Mouse (Mus musculus) neural tube, embryonic 11.5 days (tissue): ENCODE data around the gene Asxl1. TPM values are rescaled to one million over a fixed set of nuclear protein-coding genes. Genes with fewer than 3 reads are reported as not detected.

Experiments
- ATAC-seq: fragments of 200-750 bp; cut with Nextera tagmentation; 2 replicates; pipeline ENCODE4 v1.8.0; 2017; ENCODE audit warnings: moderate number of reproducible peaks, mild to moderate bottlenecking, moderate TSS enrichment, moderate library complexity; ENCODE audit not compliant: insufficient read depth, low FRiP score, low TSS enrichment
- DNase-seq: peaks from one replicate; pipeline ENCODE4 v3.0.0-alpha.2; 2015; ENCODE audit warnings: low spot score
- H3K27ac ChIP-seq: fragments of 300-500 bp; sonication (generic); 2 replicates; pipeline ENCODE4 v1.5.1; 2014; ENCODE audit warnings: low read depth, mild to moderate bottlenecking, low read length
- H3K27me3 ChIP-seq: fragments of 300-500 bp; sonication (generic); 2 replicates; pipeline ENCODE4 v1.6.1; 2014; ENCODE audit warnings: mild to moderate bottlenecking, low read length, mixed read lengths; ENCODE audit not compliant: control insufficient read depth, insufficient read depth
- H3K36me3 ChIP-seq: fragments of 300-500 bp; sonication (generic); 2 replicates; pipeline ENCODE4 v1.6.1; 2014; ENCODE audit warnings: mild to moderate bottlenecking, low read length, moderate library complexity, mixed read lengths; ENCODE audit not compliant: control insufficient read depth, insufficient read depth
- H3K4me1 ChIP-seq: fragments of 300-500 bp; sonication (generic); 2 replicates; pipeline ENCODE4 v1.6.1; 2014; ENCODE audit warnings: low read length, mixed read lengths; ENCODE audit not compliant: control insufficient read depth, insufficient read depth
- H3K4me2 ChIP-seq: fragments of 300-500 bp; sonication (generic); 2 replicates; pipeline ENCODE4 v1.6.1; 2014; ENCODE audit warnings: low read depth, mild to moderate bottlenecking, moderate library complexity
- H3K4me3 ChIP-seq: fragments of 300-500 bp; sonication (generic); 2 replicates; pipeline ENCODE4 v1.5.1; 2014; ENCODE audit warnings: low read depth, low read length
- H3K9ac ChIP-seq: fragments of 300-500 bp; sonication (generic); 2 replicates; pipeline ENCODE4 v1.6.1; 2014; ENCODE audit warnings: mild to moderate bottlenecking, low read length
- H3K9me3 ChIP-seq: fragments of 300-500 bp; sonication (generic); 2 replicates; pipeline ENCODE4 v1.6.1; 2016; ENCODE audit warnings: low read length; ENCODE audit not compliant: control insufficient read depth
- WGBS: fragments of 180-500 bp; shearing (Covaris S2); extraction: QIAGEN DNeasy Blood & Tissue Kit; methylation state at CpG from one replicate; pipeline ENCODE4 v1.1.7; 2014; 5-methylcytosine and 5-hydroxymethylcytosine counted together
- polyA plus RNA-seq: library from polyadenylated mRNA; unstranded; fragments of >200 nt; fragmentation: Nextera tagmentation; extraction: Ambion mirVana; gene quantifications from 2 replicates; pipeline ENCODE4 v1.2.1, GENCODE M21; 2014

The Asxl1 gene
- polyA plus RNA-seq: 20.7 and 24.6 TPM in 2 replicates

- Histone ChIP-seq H3K4me2 (peak within 1 kb of the TSS; percentile 76), H3K4me3 (peak within 1 kb of the TSS; percentile 97), H3K27ac (peak within 1 kb of the TSS; percentile 98), H3K9ac (peak within 1 kb of the TSS; percentile 97), H3K4me1 (peaks cover 12% of the 10 kb centered on the region), H3K27me3 (no peaks in the 10 kb centered on the region), H3K9me3 (no peaks in the 10 kb centered on the region), H3K36me3 (no peaks in the 10 kb centered on the region)
- under 1% methylated on average over 71 of the region's 79 CpGs for WGBS
- peak; percentile 98 for DNase-seq
- peak; percentile 97 for ATAC-seq
Measured at GRCm38 (mm10) chr2:153345454-153346220, at the start of gene Asxl1. Asxl1 (plus strand) TSS chr2:153345829.

- no peak for ATAC-seq
- Histone ChIP-seq H3K4me1 (no peaks in the 10 kb centered on the region), H3K27ac (no peak overlapping the region), H3K9me3 (no peaks in the 10 kb centered on the region), H3K4me3 (no peak overlapping the region), H3K4me2 (no peak overlapping the region), H3K27me3 (no peaks in the 10 kb centered on the region), H3K36me3 (no peaks in the 10 kb centered on the region), H3K9ac (no peak overlapping the region)
- WGBS: 87% methylated on average over 4 of the region's 4 CpGs
- DNase-seq: no peak
Measured at GRCm38 (mm10) chr2:153297771-153298170, 47.9 kb upstream of the Asxl1 start.

DNA sequence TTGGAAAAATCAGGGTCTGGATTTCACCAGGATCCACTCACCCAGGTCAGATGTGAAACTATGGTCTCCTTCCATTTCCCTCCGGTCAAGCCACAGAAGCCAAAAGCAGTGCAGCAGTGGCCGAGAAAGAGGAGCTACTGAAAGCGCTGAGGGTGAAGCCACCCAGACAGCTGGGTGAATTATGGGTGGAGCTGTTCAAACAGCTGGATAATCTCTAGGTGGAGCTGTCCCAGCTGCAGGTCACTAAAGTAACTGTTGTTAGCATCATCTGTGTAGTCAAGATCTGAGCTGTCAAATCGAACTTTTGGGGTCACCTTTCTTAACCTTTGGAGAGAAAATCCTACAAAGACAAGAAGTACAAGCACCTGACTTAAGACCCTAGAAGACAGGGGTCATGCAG is 47.2 kb upstream of the Asxl1 start:
- Histone ChIP-seq H3K9ac (no peak overlapping the region), H3K27ac (no peak overlapping the region), H3K4me2 (no peak overlapping the region), H3K9me3 (no peaks in the 10 kb centered on the region), H3K4me1 (no peaks in the 10 kb centered on the region), H3K27me3 (no peaks in the 10 kb centered on the region), H3K4me3 (no peak overlapping the region), H3K36me3 (no peaks in the 10 kb centered on the region)
- ATAC-seq: no peak
- DNase-seq: no peak
- 71% methylated on average over 4 of the region's 4 CpGs for WGBS

DNA sequence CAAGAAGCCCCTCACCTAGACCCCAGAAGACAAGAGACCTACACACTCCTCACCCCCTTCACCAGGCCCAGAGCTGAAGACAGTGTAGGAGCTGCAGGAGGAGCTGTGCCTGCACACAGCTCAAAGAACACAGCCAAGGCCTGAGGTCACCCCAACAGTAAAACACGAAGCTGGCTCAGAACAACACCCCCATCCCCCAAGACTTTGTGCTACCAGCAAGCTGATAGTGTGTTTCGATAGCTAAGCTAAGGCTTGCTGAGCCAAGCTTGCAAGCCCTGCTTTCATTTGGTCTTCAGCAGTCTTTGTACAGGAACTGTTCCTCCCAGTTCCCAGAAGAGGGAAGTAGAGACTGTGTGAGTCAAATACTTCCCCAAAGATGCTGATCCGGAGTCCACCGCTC is 46.8 kb upstream of the Asxl1 start:
- no peak overlapping the region for H3K4me3 ChIP-seq
- no peaks in the 10 kb centered on the region for H3K27me3 ChIP-seq
- no peak overlapping the region for H3K4me2 ChIP-seq
- no peaks in the 10 kb centered on the region for H3K4me1 ChIP-seq
- no peak for ATAC-seq
- no peak overlapping the region for H3K9ac ChIP-seq
- H3K9me3 ChIP-seq: no peaks in the 10 kb centered on the region
- 79% methylated on average over 4 of the region's 4 CpGs for WGBS
- DNase-seq: no peak
- no peak overlapping the region for H3K27ac ChIP-seq
- H3K36me3 ChIP-seq: no peaks in the 10 kb centered on the region

DNA sequence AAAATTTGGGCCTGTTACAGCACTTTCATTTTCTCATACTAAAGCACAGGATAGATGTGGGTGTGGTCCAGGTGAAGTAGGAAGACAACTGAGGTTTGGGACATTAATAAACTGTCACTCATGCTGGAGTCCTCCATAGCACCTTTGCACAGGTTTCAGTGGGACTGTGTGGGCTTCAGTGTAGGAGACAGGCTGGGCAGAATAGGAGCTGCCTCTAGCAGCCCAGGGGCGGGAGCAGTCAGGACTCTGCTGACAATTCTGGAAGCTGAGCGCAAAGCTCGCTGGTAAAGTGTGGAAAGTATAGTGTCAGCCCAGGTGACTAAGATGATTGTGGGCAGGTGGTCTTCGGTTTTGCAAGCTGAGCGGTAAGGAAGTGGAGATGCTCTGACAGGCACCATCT is 44.5 kb upstream of the Asxl1 start:
- no peaks in the 10 kb centered on the region for H3K36me3 ChIP-seq
- DNase-seq (no peak), ATAC-seq (no peak)
- H3K4me1 ChIP-seq: no peaks in the 10 kb centered on the region
- no peak overlapping the region for H3K27ac ChIP-seq
- no peaks in the 10 kb centered on the region for H3K9me3 ChIP-seq
- no peak overlapping the region for H3K9ac ChIP-seq
- H3K4me2 ChIP-seq: no peak overlapping the region
- WGBS: 94% methylated on average over 5 of the region's 5 CpGs
- H3K4me3 ChIP-seq: no peak overlapping the region
- H3K27me3 ChIP-seq: no peaks in the 10 kb centered on the region

DNA sequence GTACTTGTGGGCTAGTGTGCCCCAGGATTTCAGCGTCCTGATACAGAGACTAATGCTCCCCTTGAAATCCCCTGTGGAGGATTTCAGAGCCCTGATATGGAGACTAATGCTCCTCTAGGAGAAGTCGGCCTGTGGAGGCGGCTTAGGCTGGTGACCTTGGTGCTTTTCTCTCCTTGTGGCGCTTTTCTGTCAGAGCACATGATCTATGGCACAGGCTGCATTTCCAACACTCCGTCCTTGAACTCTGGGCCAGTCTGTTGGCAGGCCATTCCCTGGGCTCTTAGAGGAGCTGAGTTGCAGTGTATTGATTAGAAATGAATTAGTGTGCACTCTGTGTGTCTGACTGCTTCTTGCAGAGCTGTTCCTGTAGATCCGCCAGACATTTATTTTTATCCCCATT is 40.4 kb upstream of the Asxl1 start:
- Histone ChIP-seq H3K9ac (no peak overlapping the region), H3K27ac (0 out of 2 replicates have a peak overlapping the region, but pooled peaks have one; percentile 34), H3K27me3 (no peaks in the 10 kb centered on the region), H3K4me1 (no peaks in the 10 kb centered on the region), H3K36me3 (no peaks in the 10 kb centered on the region), H3K4me3 (no peak overlapping the region), H3K9me3 (no peaks in the 10 kb centered on the region), H3K4me2 (no peak overlapping the region)
- peak; percentile 29 for DNase-seq
- no peak for ATAC-seq
- WGBS: 73% methylated on average over 6 of the region's 6 CpGs

DNA sequence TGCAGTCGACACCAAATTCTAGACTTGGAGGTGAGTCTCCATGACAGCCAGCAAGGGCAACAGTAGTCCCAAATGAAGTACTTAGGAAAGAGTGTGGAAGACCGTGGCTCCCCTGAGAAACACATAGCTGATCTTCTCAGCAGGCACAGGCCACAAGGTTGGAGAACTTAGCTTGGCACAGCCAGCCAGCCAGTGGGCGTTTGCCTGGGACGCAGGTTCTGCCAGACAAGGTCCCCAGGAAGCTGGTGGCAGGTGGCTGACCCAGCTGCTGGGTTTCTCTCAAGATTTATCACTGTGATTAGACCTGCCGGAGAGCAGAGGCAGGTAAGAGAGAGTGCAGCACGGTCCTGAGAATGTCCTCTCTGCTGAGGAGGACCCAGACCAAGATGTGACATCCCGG is 37.0 kb upstream of the Asxl1 start:
- DNase-seq (no peak), ATAC-seq (no peak)
- H3K36me3 ChIP-seq: no peaks in the 10 kb centered on the region
- H3K9me3 ChIP-seq: no peaks in the 10 kb centered on the region
- H3K27ac ChIP-seq: no peak overlapping the region
- H3K4me1 ChIP-seq: no peaks in the 10 kb centered on the region
- no peak overlapping the region for H3K4me3 ChIP-seq
- no peaks in the 10 kb centered on the region for H3K27me3 ChIP-seq
- H3K4me2 ChIP-seq: no peak overlapping the region
- no peak overlapping the region for H3K9ac ChIP-seq
- WGBS: 78% methylated on average over 7 of the region's 7 CpGs

DNA sequence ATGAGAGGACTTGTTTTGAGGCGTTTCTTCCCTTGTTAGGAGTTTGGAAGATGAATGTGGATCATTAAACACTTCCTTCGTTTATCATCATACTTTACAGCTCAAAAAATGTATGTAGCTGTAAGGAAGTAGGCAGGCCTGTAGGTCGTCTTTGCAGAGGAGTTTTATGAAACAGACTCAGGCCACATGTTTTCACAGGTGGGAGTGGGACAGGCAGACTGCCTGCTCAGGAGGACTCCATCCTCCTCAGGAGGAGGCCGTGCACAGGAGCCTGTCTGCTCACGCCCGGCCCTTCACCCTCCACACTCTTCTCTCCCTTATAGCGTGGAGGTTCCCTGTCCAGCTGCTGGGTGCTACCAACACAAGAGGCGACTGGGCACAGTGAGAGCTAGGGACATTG is 36.5 kb upstream of the Asxl1 start:
- Histone ChIP-seq H3K27ac (no peak overlapping the region), H3K4me2 (no peak overlapping the region), H3K9ac (no peak overlapping the region), H3K27me3 (no peaks in the 10 kb centered on the region), H3K36me3 (no peaks in the 10 kb centered on the region; the same call in 1 of the 2 replicates), H3K4me1 (no peaks in the 10 kb centered on the region), H3K9me3 (no peaks in the 10 kb centered on the region), H3K4me3 (no peak overlapping the region)
- no peak for ATAC-seq
- no peak for DNase-seq
- 65% methylated on average over 8 of the region's 8 CpGs for WGBS

GRCm38 (mm10) chr2:153310228-153310627 is 35.4 kb upstream of the Asxl1 start:
- Histone ChIP-seq H3K9ac (no peak overlapping the region), H3K4me3 (no peak overlapping the region), H3K9me3 (no peaks in the 10 kb centered on the region), H3K27me3 (no peaks in the 10 kb centered on the region), H3K27ac (no peak overlapping the region), H3K4me2 (no peak overlapping the region), H3K4me1 (no peaks in the 10 kb centered on the region), H3K36me3 (no peaks in the 10 kb centered on the region; the same call in 1 of the 2 replicates)
- ATAC-seq (no peak), DNase-seq (no peak)
- 89% methylated on average over 6 of the region's 6 CpGs for WGBS
